In the genomic region with DNA sequence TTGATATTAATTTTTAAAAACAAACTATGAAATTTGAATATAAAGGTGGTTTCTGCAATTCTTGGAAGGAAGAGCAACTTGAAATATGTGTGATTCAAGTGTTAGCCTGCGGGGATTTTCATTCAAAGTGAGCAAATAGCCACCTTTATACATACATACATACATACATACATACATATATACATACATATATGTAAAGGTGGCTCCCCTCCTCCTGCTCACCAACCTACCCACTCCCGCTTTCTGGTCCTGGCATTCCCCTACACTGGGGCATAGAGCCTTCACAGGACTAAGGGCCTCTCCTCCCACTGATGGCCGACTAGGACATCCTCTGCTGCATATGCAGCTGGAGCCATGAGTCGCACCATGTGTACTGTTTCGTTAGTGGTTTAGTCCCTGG, we compare ENCODE assay signal across 21 mouse cellular contexts.
DNase-seq lines count a peak whose midpoint lies in the region; ATAC-seq and TF ChIP-seq lines count a peak whose summit lies in the region.
"Had no signal": no experiment of that assay in that cellular context is flagged by ENCODE, and none has a peak within 500 bp of the region (broad histone marks: within the 10 kb centered on the region; RNA-seq: fewer than 3 reads in every experiment).

No protein-coding gene starts in this region.

- intact Hi-C loops in heart, postnatal 36 days (cut with DNase I), result no loop called here

- 0 out of 2 replicates have a peak, but pooled peaks cover 4% of the 10 kb centered on the region for H3K4me1 ChIP-seq in intestine, embryonic 15.5 days (replicated peaks)
- H3K4me1 ChIP-seq in intestine, postnatal 0 days (replicated peaks; ENCODE audit: control insufficient read depth, insufficient read depth, low read length), result 0 out of 2 replicates have a peak, but pooled peaks cover 2% of the 10 kb centered on the region
- no peaks in the 10 kb centered on the region for H3K4me1 ChIP-seq in midbrain, embryonic 11.5 days (ENCODE audit: control insufficient read depth, insufficient read depth, low read length)
- no peaks in the 10 kb centered on the region for H3K4me1 ChIP-seq in midbrain, embryonic 15.5 days

- no peak overlapping the region for H3K4me3 ChIP-seq in intestine, embryonic 15.5 days (replicated peaks)
- no peak overlapping the region for H3K4me3 ChIP-seq in intestine, postnatal 0 days (ENCODE audit: low read depth, low read length)
- no peak overlapping the region for H3K4me3 ChIP-seq in midbrain, embryonic 11.5 days (ENCODE audit: low read depth, low read length)
- H3K4me3 ChIP-seq in midbrain, embryonic 15.5 days, result no peak overlapping the region

- no peak overlapping the region for H3K4me2 ChIP-seq in intestine, embryonic 15.5 days (replicated peaks)
- no peak overlapping the region for H3K4me2 ChIP-seq in intestine, postnatal 0 days (replicated peaks; ENCODE audit: low read depth)
- no peak overlapping the region for H3K4me2 ChIP-seq in midbrain, embryonic 11.5 days
- H3K4me2 ChIP-seq in midbrain, embryonic 15.5 days, result no peak overlapping the region

- no peak for TF ChIP-seq CTCF in intestine, postnatal 0 days (IDR thresholded peaks at IDR 0.05; ENCODE audit: low read depth)

- H3K36me3 ChIP-seq in intestine, embryonic 15.5 days, result no peaks in the 10 kb centered on the region
- H3K36me3 ChIP-seq in intestine, postnatal 0 days (ENCODE audit: control insufficient read depth, insufficient read depth), result no peaks in the 10 kb centered on the region
- H3K36me3 ChIP-seq in midbrain, embryonic 11.5 days (ENCODE audit: control insufficient read depth, insufficient read depth, low read length), result no peaks in the 10 kb centered on the region
- no peaks in the 10 kb centered on the region for H3K36me3 ChIP-seq in midbrain, embryonic 15.5 days (replicated peaks)
- H3K36me3 ChIP-seq: G1E had no signal

- H3K27me3 ChIP-seq in intestine, embryonic 15.5 days (replicated peaks), result no peaks in the 10 kb centered on the region
- H3K27me3 ChIP-seq in intestine, postnatal 0 days (replicated peaks; ENCODE audit: control insufficient read depth, insufficient read depth, low read length), result no peaks in the 10 kb centered on the region
- no peaks in the 10 kb centered on the region for H3K27me3 ChIP-seq in midbrain, embryonic 11.5 days (ENCODE audit: control insufficient read depth, insufficient read depth, low read length)
- H3K27me3 ChIP-seq in midbrain, embryonic 15.5 days (replicated peaks), result no peaks in the 10 kb centered on the region
- H3K27me3 ChIP-seq: CH12.LX, Patski had no signal

- no peaks in the 10 kb centered on the region for H3K9me3 ChIP-seq in intestine, embryonic 15.5 days
- no peaks in the 10 kb centered on the region for H3K9me3 ChIP-seq in intestine, postnatal 0 days (ENCODE audit: control insufficient read depth)
- H3K9me3 ChIP-seq in midbrain, embryonic 11.5 days (ENCODE audit: control insufficient read depth, low read length), result no peaks in the 10 kb centered on the region
- H3K9me3 ChIP-seq in midbrain, embryonic 15.5 days, result no peaks in the 10 kb centered on the region

- peak; percentile 66 for DNase-seq in heart, adult 11 months
- no peak for DNase-seq in heart, postnatal 36 days
- peak; percentile 41 for DNase-seq in midbrain, embryonic 11.5 days (ENCODE audit: low spot score, missing footprints)
- DNase-seq: adrenal gland, adult 2 months; adrenal gland, adult 8-10 months; adrenal gland, postnatal 10 days; adrenal gland, postnatal 14 days; adrenal gland, postnatal 25 days; adrenal gland, postnatal 36 days; B cell, adult 2 months; cerebellum, adult 11 months; cerebellum, adult 11-12 months; cerebellum, adult 18-20 months had no signal

- no peak overlapping the region for H3K27ac ChIP-seq in intestine, embryonic 15.5 days
- H3K27ac ChIP-seq in intestine, postnatal 0 days (ENCODE audit: low read depth, low read length), result no peak overlapping the region
- no peak overlapping the region for H3K27ac ChIP-seq in midbrain, embryonic 11.5 days (ENCODE audit: low read depth, low read length)
- no peak overlapping the region for H3K27ac ChIP-seq in midbrain, embryonic 15.5 days

- ATAC-seq in intestine, embryonic 15.5 days, result 0 out of 2 replicates have a peak, but pooled peaks have one; percentile 59
- no peak for ATAC-seq in intestine, postnatal 0 days
- no peak for ATAC-seq in midbrain, embryonic 11.5 days (ENCODE audit: low FRiP score)
- no peak for ATAC-seq in midbrain, embryonic 15.5 days (replicated peaks)
- ATAC-seq: activated CD4-positive, CD25-positive, alpha-beta regulatory T cell, adult 4 months; CD4-positive, CD25-positive, alpha-beta regulatory T cell, adult 4 months; Patski had no signal

- H3K9ac ChIP-seq in intestine, embryonic 15.5 days, result no peak overlapping the region
- no peak overlapping the region for H3K9ac ChIP-seq in intestine, postnatal 0 days (ENCODE audit: low read depth, low read length)
- no peak overlapping the region for H3K9ac ChIP-seq in midbrain, embryonic 11.5 days (ENCODE audit: low read length)
- H3K9ac ChIP-seq in midbrain, embryonic 15.5 days, result no peak overlapping the region

- WGBS in intestine, embryonic 15.5 days, result 83% methylated on average over 5 of the region's 5 CpGs
- 90% methylated on average over 5 of the region's 5 CpGs for WGBS in intestine, postnatal 0 days
- WGBS in midbrain, embryonic 11.5 days, result 90% methylated on average over 5 of the region's 5 CpGs
- WGBS in midbrain, embryonic 15.5 days, result 87% methylated on average over 5 of the region's 5 CpGs

Comparison
In these comparisons a context has a peak if more than half of its experiments do, and no peak if none do; other contexts are left out.
1. DNase-seq: peak in heart, adult 11 months (single experiment) and midbrain, embryonic 11.5 days (single experiment); none in heart, postnatal 36 days (0 of 2).